Mouse (Mus musculus) kidney, embryonic 16.5 days (tissue): Measurements from ENCODE around the gene Krt18. TPM values are rescaled to one million over a fixed set of nuclear protein-coding genes. Genes with fewer than 3 reads are reported as not detected.
A peak's percentile ranks its signal among the peaks of the same experiment; 100 is the strongest.

ENCODE experiments used
- ATAC-seq: fragments of 200-750 bp; cut with Nextera tagmentation; 2 replicates; pipeline ENCODE4 v1.8.0; 2017; ENCODE audit warnings: moderate TSS enrichment; ENCODE audit not compliant: low FRiP score, low TSS enrichment
- H3K27ac ChIP-seq: fragments of 300-500 bp; sonication (generic); 2 replicates; pipeline ENCODE4 v1.5.1; 2014; ENCODE audit warnings: low read length
- H3K27me3 ChIP-seq: fragments of 300-500 bp; sonication (generic); 2 replicates; pipeline ENCODE4 v1.6.1; 2014; ENCODE audit warnings: low read length, control low read depth, mixed read lengths; ENCODE audit not compliant: insufficient read depth
- H3K36me3 ChIP-seq: fragments of 300-500 bp; sonication (generic); 2 replicates; pipeline ENCODE4 v1.6.1; 2014; ENCODE audit warnings: low read length, control low read depth, mixed read lengths; ENCODE audit not compliant: insufficient read depth
- H3K4me1 ChIP-seq: fragments of 300-500 bp; sonication (generic); 2 replicates; pipeline ENCODE4 v1.6.1; 2014; ENCODE audit warnings: low read length, control low read depth, mixed read lengths; ENCODE audit not compliant: insufficient read depth
- H3K4me2 ChIP-seq: fragments of 300-500 bp; sonication (generic); replicated peaks from 2 replicates; pipeline ENCODE4 v1.6.1; 2014; ENCODE audit warnings: low read depth, low read length
- H3K4me3 ChIP-seq: fragments of 300-500 bp; sonication (generic); 2 replicates; pipeline ENCODE4 v1.5.1; 2014; ENCODE audit warnings: mild to moderate bottlenecking, low read length
- H3K9ac ChIP-seq: fragments of 300-500 bp; sonication (generic); replicated peaks from 2 replicates; pipeline ENCODE4 v1.6.1; 2014; ENCODE audit warnings: low read length
- H3K9me3 ChIP-seq: fragments of 300-500 bp; sonication (generic); 2 replicates; pipeline ENCODE4 v1.6.1; 2016; ENCODE audit warnings: low read length, control low read depth
- WGBS: fragments of 180-500 bp; shearing (Covaris S2); extraction: QIAGEN DNeasy Blood & Tissue Kit; methylation state at CpG from one replicate; pipeline ENCODE4 v1.1.7; 2014; 5-methylcytosine and 5-hydroxymethylcytosine counted together
- polyA plus RNA-seq: library from polyadenylated mRNA; unstranded; fragments of >200 nt; fragmentation: Nextera tagmentation; extraction: Ambion mirVana; gene quantifications from 2 replicates; pipeline ENCODE4 v1.2.1, GENCODE M21; 2015

The Krt18 gene
- polyA plus RNA-seq, result 216 and 223 TPM in 2 replicates

DNA sequence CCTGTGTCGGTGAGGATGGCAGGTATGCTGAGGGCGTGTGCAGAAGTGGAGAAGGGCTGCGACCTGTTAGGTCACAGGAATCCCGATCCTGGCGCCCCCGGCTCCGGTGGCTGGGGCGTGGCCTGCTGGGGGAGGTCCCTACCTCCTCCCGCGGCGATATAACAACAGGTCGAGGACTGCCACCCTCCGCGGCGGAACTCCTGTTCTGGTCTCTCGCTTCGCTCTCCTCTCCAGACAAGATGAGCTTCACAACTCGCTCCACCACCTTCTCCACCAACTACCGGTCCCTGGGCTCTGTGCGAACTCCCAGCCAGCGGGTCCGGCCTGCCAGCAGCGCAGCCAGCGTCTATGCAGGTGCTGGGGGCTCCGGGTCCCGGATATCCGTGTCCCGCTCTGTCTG lies at the start of gene Krt18:
Gene Krt18 (plus strand): TSS at position 141 of the 400 bp plus-strand sequence.
- Histone ChIP-seq H3K9ac (peak within 1 kb of the TSS; percentile 66), H3K4me3 (peak within 1 kb of the TSS; percentile 49), H3K4me2 (peak within 1 kb of the TSS; percentile 60), H3K27ac (peak within 1 kb of the TSS; percentile 37; the same call in 1 of the 2 replicates), H3K36me3 (peaks cover 5% of the 10 kb centered on the region; the same call in 1 of the 2 replicates), H3K4me1 (peaks cover 28% of the 10 kb centered on the region), H3K9me3 (no peaks in the 10 kb centered on the region), H3K27me3 (peaks cover 9% of the 10 kb centered on the region; the same call in 1 of the 2 replicates)
- peak; percentile 37; the same call in 1 of the 2 replicates for ATAC-seq
- WGBS, result under 1% methylated on average over 28 of the region's 28 CpGs

DNA sequence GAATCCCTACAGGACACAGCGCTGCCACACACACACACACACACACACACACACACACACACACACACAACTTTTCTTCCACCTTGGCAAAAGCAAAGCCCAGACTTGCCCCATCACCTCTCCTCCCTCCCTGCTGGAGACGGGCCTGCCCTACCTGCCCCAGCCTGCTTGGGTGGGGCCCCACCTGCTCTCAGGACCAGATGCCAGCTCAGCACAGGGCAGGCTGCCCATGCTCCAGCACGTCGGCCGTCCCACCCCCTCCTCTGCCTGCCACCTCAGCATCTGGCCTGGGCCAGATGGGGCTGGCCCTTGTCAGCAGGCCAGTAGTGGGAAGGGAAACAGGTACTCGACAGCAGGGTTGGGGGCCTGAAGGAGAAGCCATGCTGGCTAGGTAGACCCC lies 47.1 kb upstream of the Krt18 start:
- no peaks in the 10 kb centered on the region for H3K9me3 ChIP-seq
- ATAC-seq, result no peak
- H3K9ac ChIP-seq, result peak overlapping the region; percentile 18; the same call in 1 of the 2 replicates
- H3K4me3 ChIP-seq, result no peak overlapping the region
- H3K4me2 ChIP-seq, result no peak overlapping the region
- H3K27ac ChIP-seq, result peak overlapping the region; percentile 44; the same call in 1 of the 2 replicates
- 43% methylated on average over 6 of the region's 6 CpGs for WGBS
- H3K4me1 ChIP-seq, result peaks cover 35% of the 10 kb centered on the region
- no peaks in the 10 kb centered on the region for H3K27me3 ChIP-seq
- H3K36me3 ChIP-seq, result no peaks in the 10 kb centered on the region

DNA sequence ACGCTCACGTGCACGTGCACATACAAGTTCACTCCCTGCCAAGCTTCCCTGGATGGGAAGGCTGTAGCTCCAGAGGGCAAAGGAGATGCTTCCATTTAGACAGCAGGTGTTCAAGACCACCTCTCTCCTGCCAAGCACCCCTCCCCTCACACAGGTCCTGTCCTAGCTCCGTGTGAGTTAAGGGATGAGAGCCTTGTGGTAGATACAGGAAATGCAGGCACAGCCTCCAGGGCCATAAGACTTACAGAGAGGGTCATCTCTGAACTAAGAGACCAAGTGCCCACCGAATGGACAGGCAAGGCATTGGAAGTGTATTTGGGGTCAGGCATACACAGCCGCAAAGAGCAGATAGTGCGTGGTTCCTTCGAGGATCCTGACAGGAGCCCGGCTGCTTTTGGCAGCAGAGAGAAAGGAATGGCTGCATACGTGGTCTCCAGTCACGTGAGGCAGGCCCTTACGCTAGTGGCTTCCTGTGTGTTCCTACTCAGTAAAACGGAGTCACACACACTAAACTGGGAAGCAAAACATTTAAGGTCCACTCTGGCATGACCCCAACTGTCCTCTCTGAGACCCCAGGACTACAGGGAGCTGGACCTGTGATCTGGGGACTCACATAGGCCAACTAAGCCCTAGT lies 44.5 kb upstream of the Krt18 start:
- 77% methylated on average over 13 of the region's 13 CpGs for WGBS
- H3K4me2 ChIP-seq, result peak overlapping the region; percentile 61
- H3K4me3 ChIP-seq, result peak overlapping the region; percentile 42
- no peaks in the 10 kb centered on the region for H3K36me3 ChIP-seq
- peak overlapping the region; percentile 86 for H3K27ac ChIP-seq
- H3K27me3 ChIP-seq, result no peaks in the 10 kb centered on the region; the same call in 1 of the 2 replicates
- no peaks in the 10 kb centered on the region for H3K9me3 ChIP-seq
- peak overlapping the region; percentile 64 for H3K9ac ChIP-seq
- no peak for ATAC-seq
- peaks cover 9% of the 10 kb centered on the region; the same call in 1 of the 2 replicates for H3K4me1 ChIP-seq

DNA sequence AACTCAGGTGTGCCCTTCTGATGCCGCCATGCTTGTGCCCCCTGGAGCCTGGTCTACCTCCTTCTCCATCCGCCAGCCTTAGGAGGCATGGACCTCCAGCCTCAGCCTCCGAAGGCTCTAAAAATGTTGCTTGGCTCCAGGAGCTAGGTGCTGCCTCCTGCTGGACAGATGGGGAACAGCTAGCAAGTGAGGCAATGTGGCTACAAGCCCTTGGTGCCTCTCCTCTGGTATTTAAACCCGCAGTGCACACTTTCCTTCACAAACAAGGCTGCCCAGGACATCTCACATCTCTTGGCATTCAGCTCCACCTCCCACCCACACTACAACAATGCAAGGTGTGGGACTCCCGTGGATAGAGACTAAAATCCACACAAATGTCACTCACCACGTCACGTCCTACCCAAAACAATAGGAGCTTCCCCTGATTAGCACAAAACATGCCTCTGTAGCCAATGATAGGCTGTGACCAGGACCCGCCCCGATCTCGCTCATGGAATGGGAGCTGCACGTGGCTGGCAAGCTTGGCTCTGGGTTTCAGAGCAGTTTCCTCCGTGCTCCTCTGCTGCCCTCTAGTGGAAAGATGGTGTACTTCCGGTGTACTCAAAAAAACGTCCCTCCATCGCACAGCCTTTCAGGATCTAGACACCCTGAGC lies 43.9 kb upstream of the Krt18 start:
- WGBS, result 3% methylated on average over 15 of the region's 15 CpGs
- Histone ChIP-seq H3K27ac (peak overlapping the region; percentile 86), H3K9ac (peak overlapping the region; percentile 64), H3K9me3 (no peaks in the 10 kb centered on the region), H3K4me2 (peak overlapping the region; percentile 61), H3K36me3 (no peaks in the 10 kb centered on the region), H3K4me3 (peak overlapping the region; percentile 42), H3K27me3 (no peaks in the 10 kb centered on the region; the same call in 1 of the 2 replicates), H3K4me1 (peaks cover 12% of the 10 kb centered on the region; the same call in 1 of the 2 replicates)
- peak; percentile 94 for ATAC-seq

DNA sequence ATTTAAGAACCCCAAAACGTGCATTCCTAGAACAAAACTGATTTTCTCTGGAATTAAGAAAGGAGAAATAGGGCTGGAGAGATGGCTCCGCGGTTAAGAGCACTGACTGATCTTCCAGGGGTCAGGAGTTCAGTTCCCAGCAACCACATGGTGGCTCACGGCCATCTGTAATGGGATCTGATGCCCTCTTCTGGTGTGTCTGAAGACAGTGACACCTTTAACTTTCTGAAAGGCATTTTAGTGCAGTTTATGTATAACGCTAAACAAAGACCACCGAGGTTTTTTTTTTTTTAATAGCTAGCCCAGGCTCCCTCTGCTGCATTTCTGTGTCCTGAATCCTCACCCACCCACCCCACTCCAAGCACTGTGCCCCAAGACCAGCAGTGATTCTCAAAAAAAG lies 43.2 kb upstream of the Krt18 start:
- Histone ChIP-seq H3K9ac (peak overlapping the region; percentile 54; the same call in 1 of the 2 replicates), H3K4me3 (no peak overlapping the region), H3K9me3 (no peaks in the 10 kb centered on the region), H3K4me1 (peaks cover 12% of the 10 kb centered on the region; the same call in 1 of the 2 replicates), H3K36me3 (no peaks in the 10 kb centered on the region), H3K27ac (no peak overlapping the region), H3K27me3 (no peaks in the 10 kb centered on the region; the same call in 1 of the 2 replicates), H3K4me2 (peak overlapping the region; percentile 61; the same call in 1 of the 2 replicates)
- WGBS, result 15% methylated on average over 6 of the region's 6 CpGs
- ATAC-seq, result no peak

DNA sequence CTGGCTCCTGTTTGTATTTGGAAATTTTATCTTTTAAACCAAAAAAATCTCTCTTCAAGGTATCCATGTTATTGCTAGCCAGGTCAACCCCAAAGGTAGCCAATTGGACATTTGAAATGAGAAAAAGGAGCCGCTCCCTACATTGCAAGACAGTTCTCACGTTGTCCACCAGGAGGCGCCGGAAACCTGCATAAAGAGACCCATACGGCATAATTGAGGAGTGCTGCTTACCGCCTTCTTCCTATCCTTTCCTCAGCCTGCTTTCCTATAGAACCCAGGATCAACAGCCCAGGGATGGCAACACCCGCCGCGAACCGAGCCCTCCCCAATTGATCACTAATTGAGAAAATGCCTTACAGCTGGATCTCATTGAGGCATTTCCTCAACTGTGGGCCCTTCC lies 39.9 kb upstream of the Krt18 start:
- Histone ChIP-seq H3K4me2 (no peak overlapping the region), H3K4me1 (peaks cover 12% of the 10 kb centered on the region; the same call in 1 of the 2 replicates), H3K9me3 (no peaks in the 10 kb centered on the region), H3K9ac (no peak overlapping the region), H3K27me3 (no peaks in the 10 kb centered on the region; the same call in 1 of the 2 replicates), H3K27ac (no peak overlapping the region), H3K4me3 (no peak overlapping the region), H3K36me3 (no peaks in the 10 kb centered on the region)
- no peak for ATAC-seq
- WGBS, result under 1% methylated on average over 10 of the region's 10 CpGs

DNA sequence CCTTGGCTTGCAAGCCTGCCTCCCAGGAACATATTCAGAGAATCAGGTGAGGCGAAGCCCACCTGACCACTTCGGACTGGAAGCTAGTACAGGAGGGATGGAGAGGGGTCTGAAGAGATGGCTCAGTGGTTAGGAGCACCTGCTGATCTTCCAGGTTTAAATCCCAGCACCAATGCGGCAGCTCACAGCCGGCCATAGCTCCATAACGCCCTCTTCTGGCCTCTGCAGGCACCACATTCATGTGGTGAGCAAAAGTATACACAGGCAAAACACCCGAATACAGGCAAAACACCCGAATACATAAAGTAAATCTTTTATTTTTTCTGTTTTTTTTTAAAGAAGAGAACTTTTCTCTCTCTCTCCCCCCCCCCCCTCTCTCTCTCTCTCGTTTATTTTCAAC lies 39.3 kb upstream of the Krt18 start:
- ATAC-seq, result no peak
- no peak overlapping the region for H3K4me3 ChIP-seq

DNA sequence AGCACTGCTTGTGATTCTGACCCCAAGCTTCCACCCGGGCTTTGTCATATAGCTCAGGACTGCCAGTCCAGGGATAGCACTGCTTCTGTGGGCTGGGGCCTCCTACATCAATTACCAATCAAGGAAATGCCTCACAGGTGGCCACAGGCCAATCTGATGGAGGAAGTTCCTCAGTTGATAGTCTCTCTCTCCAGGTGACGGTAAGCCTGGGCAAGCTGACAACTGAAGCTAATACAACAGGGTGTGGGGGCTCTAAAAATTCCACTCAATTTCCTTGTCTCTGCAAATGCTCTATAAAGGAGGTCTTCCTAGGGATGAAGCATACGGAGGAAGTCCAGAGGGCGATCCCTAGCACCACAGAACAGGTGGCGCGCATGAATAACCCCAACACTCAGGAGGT lies 37.0 kb upstream of the Krt18 start:
- 90% methylated on average over 6 of the region's 6 CpGs for WGBS
- Histone ChIP-seq H3K4me2 (no peak overlapping the region), H3K4me3 (no peak overlapping the region), H3K9ac (no peak overlapping the region), H3K36me3 (no peaks in the 10 kb centered on the region), H3K27ac (no peak overlapping the region), H3K9me3 (peaks cover 5% of the 10 kb centered on the region; the same call in 1 of the 2 replicates), H3K27me3 (no peaks in the 10 kb centered on the region; the same call in 1 of the 2 replicates), H3K4me1 (0 out of 2 replicates have a peak, but pooled peaks cover 3% of the 10 kb centered on the region)
- ATAC-seq, result no peak

More for the DNA sequence above, 39.3 kb upstream of the Krt18 start:
- H3K4me1 ChIP-seq, result peaks cover 10% of the 10 kb centered on the region; the same call in 1 of the 2 replicates
- H3K4me2 ChIP-seq, result no peak overlapping the region
- H3K36me3 ChIP-seq, result no peaks in the 10 kb centered on the region
- H3K27me3 ChIP-seq, result no peaks in the 10 kb centered on the region; the same call in 1 of the 2 replicates
- no peaks in the 10 kb centered on the region for H3K9me3 ChIP-seq
- no peak overlapping the region for H3K9ac ChIP-seq
- H3K27ac ChIP-seq, result no peak overlapping the region
- WGBS, result 71% methylated on average over 8 of the region's 8 CpGs

DNA sequence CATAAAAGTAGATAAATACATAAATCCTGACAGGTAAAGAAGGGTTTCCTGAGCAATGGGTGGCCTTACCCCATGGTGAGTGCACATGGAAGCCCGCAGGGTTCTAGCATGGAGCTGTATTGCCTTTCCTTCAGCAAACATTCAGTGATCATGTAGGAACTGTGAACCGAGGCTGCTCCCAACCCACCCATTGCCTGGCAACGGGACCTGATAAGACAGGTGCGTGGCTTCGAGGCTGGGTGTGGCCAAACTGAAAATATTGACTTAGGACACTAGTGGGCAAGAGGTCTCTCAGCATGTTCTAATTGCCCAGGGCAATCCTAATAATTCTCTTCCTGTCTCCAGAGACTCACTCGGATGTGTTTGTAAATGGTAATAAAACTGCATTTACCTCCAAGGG lies 33.6 kb upstream of the Krt18 start:
- H3K4me2 ChIP-seq, result no peak overlapping the region
- WGBS, result 88% methylated on average over 6 of the region's 6 CpGs

More for the DNA sequence above, 33.6 kb upstream of the Krt18 start:
- no peak overlapping the region for H3K9ac ChIP-seq
- H3K4me1 ChIP-seq, result no peaks in the 10 kb centered on the region
- no peaks in the 10 kb centered on the region for H3K27me3 ChIP-seq
- ATAC-seq, result no peak
- no peak overlapping the region for H3K4me3 ChIP-seq
- H3K27ac ChIP-seq, result no peak overlapping the region
- peaks cover 5% of the 10 kb centered on the region; the same call in 1 of the 2 replicates for H3K9me3 ChIP-seq
- no peaks in the 10 kb centered on the region for H3K36me3 ChIP-seq
